Mouse (Mus musculus): ENCODE data around the gene Btf3l4. TPM values are rescaled to one million over a fixed set of nuclear protein-coding genes. Genes with fewer than 3 reads are reported as not detected.

Gene Btf3l4
- total RNA-seq, 2 experiments from 2014 or later = 88.9 to 97.3 TPM

DNA sequence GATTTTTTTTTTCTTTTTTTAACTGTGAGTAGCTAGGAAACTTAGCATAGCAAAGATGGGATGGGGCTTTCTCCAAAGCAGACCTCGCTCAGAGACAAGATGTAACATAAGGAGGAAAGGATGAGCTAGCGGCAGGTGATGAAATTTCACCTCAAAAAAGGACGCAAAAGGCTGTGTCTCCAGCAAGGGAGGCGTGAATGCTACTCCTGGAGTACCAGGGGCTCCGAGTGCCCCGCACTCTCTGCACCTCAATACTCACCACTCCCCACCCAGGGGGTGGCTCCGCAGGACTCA lies 53.7 kb downstream of the Btf3l4 start:
- intact Hi-C loops (cut with DNase I) = loop anchor here (2.0 to 10.0 kb wide), 2 partner anchors 51 to 85 kb away; no protein-coding TSS in a partner anchor
- no peak; the same call in 1 of the 2 replicates for TF ChIP-seq CTCF (IDR thresholded peaks at IDR 0.05)
- H3K27ac ChIP-seq = peak overlapping the region; percentile 96
- no peak for DNase-seq (ENCODE audit: extremely low spot score in 1 of 2, low spot score in 2 of 2)
- H3K4me3 ChIP-seq = peak overlapping the region; percentile 65

DNA sequence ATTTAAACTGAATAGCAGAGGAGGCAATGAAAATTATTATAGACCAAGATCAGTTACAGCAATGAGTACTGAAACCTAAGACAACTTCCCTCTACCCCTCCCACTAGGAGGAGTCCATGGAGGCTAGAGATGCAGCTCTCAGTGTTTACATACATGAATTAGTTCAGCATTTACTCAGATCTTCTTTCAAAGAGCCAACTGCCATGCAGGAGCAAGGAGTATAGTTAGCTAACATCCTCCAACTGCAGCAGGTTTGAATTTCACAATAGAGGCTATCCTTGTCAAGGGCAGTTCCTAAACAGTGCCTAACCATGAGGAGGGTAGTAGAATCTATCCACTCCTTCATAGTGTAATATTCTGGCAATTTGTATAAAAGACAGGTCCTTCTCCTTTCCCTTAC lies 64.9 kb downstream of the Btf3l4 start:
- intact Hi-C loops (cut with DNase I) = no loop called here
- TF ChIP-seq CTCF (IDR thresholded peaks at IDR 0.05) = no peak
- Histone ChIP-seq H3K4me3 (no peak overlapping the region), H3K27ac (no peak overlapping the region)
- no peak for DNase-seq (ENCODE audit: extremely low spot score in 1 of 2, low spot score in 2 of 2)

Other genes starting within 250 kb of the Btf3l4 start
- gene Cc2d1b, start 213.7 kb downstream of the Btf3l4 start, total RNA-seq (2021) = 10 to 100 TPM; 35.5 to 40.3 TPM
- gene 3110021N24Rik, start 114.0 kb downstream of the Btf3l4 start, total RNA-seq (2021) = 1 to 10 TPM in 1 of 2 experiments, under 1 TPM in 1; 0.93 to 1.6 TPM
- gene Zfyve9, start 52.8 kb downstream of the Btf3l4 start, total RNA-seq (2021) = 10 to 100 TPM; 66.4 to 78.5 TPM
- gene Txndc12, start 987 bp upstream of the Btf3l4 start, total RNA-seq (2021) = 10 to 100 TPM; 35.4 to 40.2 TPM
- 10 to 100 TPM; 17.6 to 20.3 TPM for gene Kti12, start 14.2 kb upstream of the Btf3l4 start, total RNA-seq (2021)
- not detected for gene A730015C16Rik, start 15.0 kb upstream of the Btf3l4 start, total RNA-seq (2021)
- gene Rab3b, start 45.4 kb upstream of the Btf3l4 start, total RNA-seq (2021) = 10 to 100 TPM; 79.7 to 81.2 TPM
- gene Nrd1, start 167.0 kb upstream of the Btf3l4 start, total RNA-seq (2021) = 100 to 1,000 TPM; 137 to 158 TPM

Measured in left cerebral cortex, adult 2 months (tissue).